Mouse (Mus musculus) liver, embryonic 16.5 days (tissue): ENCODE data around the gene Il2rg. TPM values are rescaled to one million over a fixed set of nuclear protein-coding genes. Genes with fewer than 3 reads are reported as not detected.

Experiments used
- ATAC-seq: fragments of 200-750 bp; cut with Nextera tagmentation; 2 replicates; pipeline ENCODE4 v1.8.0; 2017; ENCODE audit warnings: low read depth, mild to moderate bottlenecking, moderate number of reproducible peaks, moderate library complexity
- H3K27ac ChIP-seq: fragments of 300-500 bp; sonication (generic); 2 replicates; pipeline ENCODE4 v1.5.1; 2014; ENCODE audit warnings: mild to moderate bottlenecking, low read length
- H3K27me3 ChIP-seq: fragments of 300-500 bp; sonication (generic); 2 replicates; pipeline ENCODE4 v1.6.1; 2014; ENCODE audit warnings: low read depth, low read length, mixed read lengths; ENCODE audit not compliant: control insufficient read depth, insufficient read depth
- H3K36me3 ChIP-seq: fragments of 300-500 bp; sonication (generic); 2 replicates; pipeline ENCODE4 v1.6.1; 2014; ENCODE audit warnings: mild to moderate bottlenecking; ENCODE audit not compliant: control insufficient read depth, insufficient read depth
- H3K4me1 ChIP-seq: fragments of 300-500 bp; sonication (generic); 2 replicates; pipeline ENCODE4 v1.6.1; 2014; ENCODE audit warnings: low read depth, low read length, mixed read lengths; ENCODE audit not compliant: control insufficient read depth
- H3K4me2 ChIP-seq: fragments of 300-500 bp; sonication (generic); 2 replicates; pipeline ENCODE4 v1.6.1; 2014; ENCODE audit warnings: low read depth, low read length, mixed read lengths
- H3K4me3 ChIP-seq: fragments of 300-500 bp; sonication (generic); 2 replicates; pipeline ENCODE4 v1.5.1; 2014; ENCODE audit warnings: low read depth, mild to moderate bottlenecking, low read length
- H3K9ac ChIP-seq: fragments of 300-500 bp; sonication (generic); 2 replicates; pipeline ENCODE4 v1.6.1; 2014; ENCODE audit warnings: low read depth, low read length
- H3K9me3 ChIP-seq: fragments of 300-500 bp; sonication (generic); replicated peaks from 2 replicates; pipeline ENCODE4 v1.6.1; 2016; ENCODE audit warnings: low read length; ENCODE audit not compliant: control insufficient read depth
- WGBS: fragments of 180-500 bp; shearing (Covaris S2); extraction: QIAGEN DNeasy Blood & Tissue Kit; methylation state at CpG from one replicate; pipeline ENCODE4 v1.1.7; 2014; ENCODE audit not compliant: insufficient replicate concordance; 5-methylcytosine and 5-hydroxymethylcytosine counted together
- polyA plus RNA-seq: library from polyadenylated mRNA; unstranded; fragments of >200 nt; fragmentation: Nextera tagmentation; extraction: Ambion mirVana; gene quantifications from 2 replicates; pipeline ENCODE4 v1.2.1, GENCODE M21; 2015

Gene Il2rg
- 7.3 and 8.2 TPM in 2 replicates for polyA plus RNA-seq

- Histone ChIP-seq H3K27me3 (no peaks in the 10 kb centered on the region; the same call in 1 of the 2 replicates), H3K36me3 (no peaks in the 10 kb centered on the region), H3K4me2 (no peak within 1 kb of the TSS), H3K27ac (no peak within 1 kb of the TSS), H3K4me3 (peak within 1 kb of the TSS; percentile 21; the same call in 1 of the 2 replicates), H3K9ac (no peak within 1 kb of the TSS), H3K4me1 (peaks cover 1% of the 10 kb centered on the region), H3K9me3 (no peaks in the 10 kb centered on the region)
- ATAC-seq, result no peak
- WGBS, result 36% methylated on average over 5 of the region's 5 CpGs
Measured at GRCm38 (mm10) chrX:101268025-101268754, at the start of gene Il2rg. Il2rg (minus strand) TSS chrX:101268255.

GRCm38 (mm10) chrX:101313625-101314359 is 45.7 kb upstream of the Il2rg start:
- 42% methylated on average over 6 of the region's 6 CpGs for WGBS
- no peaks in the 10 kb centered on the region for H3K9me3 ChIP-seq
- H3K36me3 ChIP-seq, result no peaks in the 10 kb centered on the region
- no peak for ATAC-seq
- H3K4me3 ChIP-seq, result no peak overlapping the region
- H3K4me1 ChIP-seq, result no peaks in the 10 kb centered on the region
- H3K27me3 ChIP-seq, result peaks cover 15% of the 10 kb centered on the region
- H3K27ac ChIP-seq, result no peak overlapping the region
- no peak overlapping the region for H3K4me2 ChIP-seq
- no peak overlapping the region for H3K9ac ChIP-seq

- Histone ChIP-seq H3K9me3 (no peaks in the 10 kb centered on the region), H3K36me3 (no peaks in the 10 kb centered on the region), H3K9ac (no peak overlapping the region), H3K27ac (no peak overlapping the region), H3K27me3 (peaks cover 20% of the 10 kb centered on the region), H3K4me1 (no peaks in the 10 kb centered on the region), H3K4me3 (no peak overlapping the region), H3K4me2 (no peak overlapping the region)
- WGBS, result 69% methylated on average over 5 of the region's 5 CpGs
- no peak for ATAC-seq
Measured at GRCm38 (mm10) chrX:101309299-101309698, 41.2 kb upstream of the Il2rg start.

GRCm38 (mm10) chrX:101304646-101305045 is 36.6 kb upstream of the Il2rg start:
- H3K4me1 ChIP-seq, result no peaks in the 10 kb centered on the region
- H3K9me3 ChIP-seq, result no peaks in the 10 kb centered on the region
- no peak overlapping the region for H3K27ac ChIP-seq
- no peaks in the 10 kb centered on the region for H3K36me3 ChIP-seq
- no peak for ATAC-seq
- no peak overlapping the region for H3K9ac ChIP-seq
- WGBS, result 43% methylated on average over 2 of the region's 2 CpGs
- H3K27me3 ChIP-seq, result peaks cover 15% of the 10 kb centered on the region
- H3K4me2 ChIP-seq, result no peak overlapping the region
- no peak overlapping the region for H3K4me3 ChIP-seq

GRCm38 (mm10) chrX:101301654-101302053 is 33.6 kb upstream of the Il2rg start:
- WGBS, result 71% methylated on average over 9 of the region's 9 CpGs
- Histone ChIP-seq H3K9ac (no peak overlapping the region), H3K4me2 (no peak overlapping the region), H3K4me1 (no peaks in the 10 kb centered on the region), H3K9me3 (no peaks in the 10 kb centered on the region), H3K36me3 (peaks cover 8% of the 10 kb centered on the region), H3K27me3 (peaks cover 12% of the 10 kb centered on the region), H3K4me3 (no peak overlapping the region), H3K27ac (no peak overlapping the region)
- ATAC-seq, result no peak

- no peak overlapping the region for H3K4me2 ChIP-seq
- H3K4me1 ChIP-seq, result no peaks in the 10 kb centered on the region
- 50% methylated on average over 13 of the region's 13 CpGs for WGBS
- H3K9me3 ChIP-seq, result no peaks in the 10 kb centered on the region
- no peak for ATAC-seq
- no peak overlapping the region for H3K27ac ChIP-seq
- H3K27me3 ChIP-seq, result peaks cover 9% of the 10 kb centered on the region
- peaks cover 8% of the 10 kb centered on the region for H3K36me3 ChIP-seq
- H3K9ac ChIP-seq, result no peak overlapping the region
- no peak overlapping the region for H3K4me3 ChIP-seq
Measured at GRCm38 (mm10) chrX:101300427-101301030, 32.5 kb upstream of the Il2rg start.

GRCm38 (mm10) chrX:101299473-101300426 is 31.7 kb upstream of the Il2rg start:
- Histone ChIP-seq H3K27me3 (peaks cover 9% of the 10 kb centered on the region), H3K4me3 (no peak overlapping the region), H3K36me3 (peaks cover 10% of the 10 kb centered on the region), H3K4me1 (no peaks in the 10 kb centered on the region), H3K9ac (no peak overlapping the region), H3K27ac (no peak overlapping the region), H3K9me3 (no peaks in the 10 kb centered on the region), H3K4me2 (no peak overlapping the region)
- WGBS, result 34% methylated on average over 13 of the region's 13 CpGs
- no peak for ATAC-seq

- H3K27me3 ChIP-seq, result peaks cover 9% of the 10 kb centered on the region
- WGBS, result 22% methylated on average over 20 of the region's 24 CpGs
- no peak within 1 kb of the TSS for H3K27ac ChIP-seq
- H3K9me3 ChIP-seq, result no peaks in the 10 kb centered on the region
- ATAC-seq, result peak; percentile 27; the same call in 1 of the 2 replicates
- no peak within 1 kb of the TSS for H3K9ac ChIP-seq
- H3K4me2 ChIP-seq, result peak within 1 kb of the TSS; percentile 17; the same call in 1 of the 2 replicates
- H3K4me1 ChIP-seq, result no peaks in the 10 kb centered on the region
- H3K36me3 ChIP-seq, result peaks cover 15% of the 10 kb centered on the region
- H3K4me3 ChIP-seq, result no peak within 1 kb of the TSS
Measured at GRCm38 (mm10) chrX:101299055-101299454, 31.0 kb upstream of the Il2rg start, which contains the start of gene Nlgn3. Nlgn3 (plus strand) TSS chrX:101299168.
